Mouse (Mus musculus): ENCODE results near the gene Ctcf. TPM values are rescaled to one million over a fixed set of nuclear protein-coding genes. Genes with fewer than 3 reads are reported as not detected.

Ctcf gene
- polyA plus RNA-seq, 1 experiment from 2014 or later = 101 TPM

MicroRNAs within 50 kb of the gene (microRNA counts, 519-probe panel; counts per million panel counts)
- 2,404 counts per million, percentile 39 among the panel's probes with 10 or more counts for microRNA mmu-miR-1966

Small RNAs within 50 kb of the gene (microRNA-seq; reads per million reads assigned to microRNA genes)
- gene Mir1966 = not detected

Other genes with a start within 250 kb of the Ctcf start
- not detected in 2 replicates for gene Kctd19, start 223.1 kb upstream of the Ctcf start, polyA plus RNA-seq (2014; fragmentation: Nextera tagmentation; extraction: Ambion mirVana)
- gene Lrrc36, start 223.0 kb upstream of the Ctcf start, polyA plus RNA-seq (2014; fragmentation: Nextera tagmentation; extraction: Ambion mirVana) = not detected in 2 replicates
- gene Tppp3, start 165.0 kb upstream of the Ctcf start, polyA plus RNA-seq (2014; fragmentation: Nextera tagmentation; extraction: Ambion mirVana) = 39.1 and 40.1 TPM in 2 replicates
- gene Zdhhc1, start 139.7 kb upstream of the Ctcf start, polyA plus RNA-seq (2014; fragmentation: Nextera tagmentation; extraction: Ambion mirVana) = 33.9 and 37.2 TPM in 2 replicates
- gene Hsd11b2, start 117.8 kb upstream of the Ctcf start, polyA plus RNA-seq (2014; fragmentation: Nextera tagmentation; extraction: Ambion mirVana) = 2.8 and 3.2 TPM in 2 replicates
- 75.8 and 82.9 TPM in 2 replicates for gene Atp6v0d1, start 70.5 kb upstream of the Ctcf start, polyA plus RNA-seq (2014; fragmentation: Nextera tagmentation; extraction: Ambion mirVana)
- gene Ripor1, start 31.3 kb upstream of the Ctcf start, polyA plus RNA-seq (2014; fragmentation: Nextera tagmentation; extraction: Ambion mirVana) = 18.5 and 20.8 TPM in 2 replicates
- gene Agrp, start 825 bp downstream of the Ctcf start, polyA plus RNA-seq (2014; fragmentation: Nextera tagmentation; extraction: Ambion mirVana) = 0.95 and 1.5 TPM in 2 replicates
- 1.0 and 1.1 TPM in 2 replicates for gene Carmil2, start 49.7 kb downstream of the Ctcf start, polyA plus RNA-seq (2014; fragmentation: Nextera tagmentation; extraction: Ambion mirVana)
- gene Acd, start 64.5 kb downstream of the Ctcf start, polyA plus RNA-seq (2014; fragmentation: Nextera tagmentation; extraction: Ambion mirVana) = 59.0 and 63.5 TPM in 2 replicates
- gene Pard6a, start 64.6 kb downstream of the Ctcf start, polyA plus RNA-seq (2014; fragmentation: Nextera tagmentation; extraction: Ambion mirVana) = 15.9 and 18.0 TPM in 2 replicates
- gene 4933405L10Rik, start 71.1 kb downstream of the Ctcf start, polyA plus RNA-seq (2014; fragmentation: Nextera tagmentation; extraction: Ambion mirVana) = not detected in 2 replicates
- gene Enkd1, start 71.6 kb downstream of the Ctcf start, polyA plus RNA-seq (2014; fragmentation: Nextera tagmentation; extraction: Ambion mirVana) = 22.5 and 26.5 TPM in 2 replicates
- 14.4 and 14.5 TPM in 2 replicates for gene Gfod2, start 122.1 kb downstream of the Ctcf start, polyA plus RNA-seq (2014; fragmentation: Nextera tagmentation; extraction: Ambion mirVana)
- 15.0 and 18.4 TPM in 2 replicates for gene Ranbp10, start 190.8 kb downstream of the Ctcf start, polyA plus RNA-seq (2014; fragmentation: Nextera tagmentation; extraction: Ambion mirVana)
- 0.30 TPM in 1 of 2 replicates, not detected in the other for gene Tsnaxip1, start 191.2 kb downstream of the Ctcf start, polyA plus RNA-seq (2014; fragmentation: Nextera tagmentation; extraction: Ambion mirVana)
- 47.2 and 52.3 TPM in 2 replicates for gene Cenpt, start 216.7 kb downstream of the Ctcf start, polyA plus RNA-seq (2014; fragmentation: Nextera tagmentation; extraction: Ambion mirVana)
- 51.4 and 56.4 TPM in 2 replicates for gene Thap11, start 218.6 kb downstream of the Ctcf start, polyA plus RNA-seq (2014; fragmentation: Nextera tagmentation; extraction: Ambion mirVana)
- 265 and 276 TPM in 2 replicates for gene Nutf2, start 224.0 kb downstream of the Ctcf start, polyA plus RNA-seq (2014; fragmentation: Nextera tagmentation; extraction: Ambion mirVana)
- 34.4 and 36.9 TPM in 2 replicates for gene Edc4, start 244.3 kb downstream of the Ctcf start, polyA plus RNA-seq (2014; fragmentation: Nextera tagmentation; extraction: Ambion mirVana)